In the genomic region with DNA sequence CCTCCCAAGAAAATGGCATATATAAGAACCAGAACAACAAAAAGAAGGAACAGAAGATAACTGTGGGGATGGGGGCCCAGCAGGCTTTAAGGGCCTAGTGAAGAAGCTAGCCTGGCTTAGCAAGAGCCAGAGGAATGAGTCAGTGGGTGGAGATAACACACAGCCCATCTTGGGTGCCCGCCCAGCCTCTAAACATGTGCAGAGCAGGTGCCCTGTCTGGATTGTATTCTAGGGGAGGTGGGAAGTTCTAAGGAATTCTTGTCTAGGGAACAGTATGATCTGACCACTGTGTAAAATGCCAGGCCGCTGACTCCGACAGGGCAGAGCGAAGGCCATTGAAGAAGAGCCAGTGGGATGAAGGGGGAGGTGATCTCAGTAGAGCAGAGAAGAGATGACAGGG, we compare ENCODE assay signal across 23 mouse cellular contexts. TPM values are rescaled to one million over a fixed set of nuclear protein-coding genes. Genes with fewer than 3 reads are reported as not detected.
DNase-seq lines count a peak whose midpoint lies in the region; ATAC-seq lines count a peak whose summit lies in the region.
"Had no signal": no experiment of that assay in that cellular context is flagged by ENCODE, and none has a peak within 500 bp of the region (broad histone marks: within the 10 kb centered on the region; RNA-seq: fewer than 3 reads in every experiment).

No protein-coding gene starts in this region.

- no peaks in the 10 kb centered on the region for H3K36me3 ChIP-seq in embryonic facial prominence, embryonic 13.5 days
- no peaks in the 10 kb centered on the region for H3K36me3 ChIP-seq in embryonic facial prominence, embryonic 10.5 days (replicated peaks)
- H3K36me3 ChIP-seq in midbrain, embryonic 15.5 days (replicated peaks), result no peaks in the 10 kb centered on the region
- H3K36me3 ChIP-seq: embryonic facial prominence, embryonic 15.5 days; forebrain, embryonic 10.5 days; heart, embryonic 13.5 days; hindbrain, embryonic 15.5 days had no signal

- DNase-seq in embryonic facial prominence, embryonic 10.5 days (ENCODE audit: low spot score), result no peak
- peak; percentile 70 to 72 for DNase-seq in heart, adult 18-20 months
- DNase-seq in heart, postnatal 25 days (ENCODE audit: low spot score), result no peak
- DNase-seq in 3T3-L1 (ENCODE audit: low read depth, low spot score), result peak; percentile 68
- DNase-seq in heart, adult 9 months (ENCODE audit: low spot score in 2 of 2), result peak; percentile 33 to 45
- DNase-seq in ovary, postnatal 10 days (ENCODE audit: low spot score), result no peak
- DNase-seq: adrenal gland, postnatal 10 days; cerebellum, adult 11-12 months; cerebellum, adult 9-10 months; cerebellum, postnatal 36 days; gastrocnemius, postnatal 36 days; kidney, adult 2 months had no signal

- no peak overlapping the region for H3K4me3 ChIP-seq in embryonic facial prominence, embryonic 13.5 days
- H3K4me3 ChIP-seq in embryonic facial prominence, embryonic 10.5 days, result no peak overlapping the region
- H3K4me3 ChIP-seq in midbrain, embryonic 15.5 days, result no peak overlapping the region
- H3K4me3 ChIP-seq: embryonic facial prominence, embryonic 15.5 days; erythroblast, embryonic 14.5 days; forebrain, embryonic 10.5 days; heart, embryonic 13.5 days; hindbrain, embryonic 15.5 days had no signal

- no peaks in the 10 kb centered on the region for H3K9me3 ChIP-seq in embryonic facial prominence, embryonic 13.5 days
- H3K9me3 ChIP-seq in embryonic facial prominence, embryonic 10.5 days, result no peaks in the 10 kb centered on the region
- no peaks in the 10 kb centered on the region for H3K9me3 ChIP-seq in midbrain, embryonic 15.5 days
- H3K9me3 ChIP-seq: embryonic facial prominence, embryonic 15.5 days; forebrain, embryonic 10.5 days; heart, embryonic 13.5 days; hindbrain, embryonic 15.5 days had no signal

- H3K27ac ChIP-seq in embryonic facial prominence, embryonic 13.5 days, result no peak overlapping the region
- H3K27ac ChIP-seq in embryonic facial prominence, embryonic 10.5 days (replicated peaks), result no peak overlapping the region
- no peak overlapping the region for H3K27ac ChIP-seq in midbrain, embryonic 15.5 days
- H3K27ac ChIP-seq: embryonic facial prominence, embryonic 15.5 days; forebrain, embryonic 10.5 days; heart, embryonic 13.5 days; hindbrain, embryonic 15.5 days; kidney, postnatal 0 days had no signal

- WGBS in embryonic facial prominence, embryonic 13.5 days, result 89% methylated on average over 4 of the region's 4 CpGs
- WGBS in embryonic facial prominence, embryonic 10.5 days, result 93% methylated on average over 4 of the region's 4 CpGs
- WGBS in midbrain, embryonic 15.5 days, result 94% methylated on average over 4 of the region's 4 CpGs

- H3K27me3 ChIP-seq in embryonic facial prominence, embryonic 13.5 days, result no peaks in the 10 kb centered on the region
- H3K27me3 ChIP-seq in embryonic facial prominence, embryonic 10.5 days (replicated peaks; ENCODE audit: low read depth, poor library complexity, severe bottlenecking), result no peaks in the 10 kb centered on the region
- no peaks in the 10 kb centered on the region for H3K27me3 ChIP-seq in midbrain, embryonic 15.5 days (replicated peaks)
- H3K27me3 ChIP-seq: CH12.LX; embryonic facial prominence, embryonic 15.5 days; hindbrain, embryonic 15.5 days had no signal

- H3K9ac ChIP-seq in embryonic facial prominence, embryonic 13.5 days, result no peak overlapping the region
- H3K9ac ChIP-seq in midbrain, embryonic 15.5 days, result no peak overlapping the region
- H3K9ac ChIP-seq: embryonic facial prominence, embryonic 15.5 days; heart, embryonic 13.5 days; hindbrain, embryonic 15.5 days had no signal

- no peak overlapping the region for H3K4me2 ChIP-seq in embryonic facial prominence, embryonic 13.5 days
- H3K4me2 ChIP-seq in midbrain, embryonic 15.5 days, result no peak overlapping the region
- H3K4me2 ChIP-seq: embryonic facial prominence, embryonic 15.5 days; heart, embryonic 13.5 days; hindbrain, embryonic 15.5 days had no signal

- ATAC-seq in embryonic facial prominence, embryonic 13.5 days (ENCODE audit: insufficient number of reproducible peaks, insufficient read depth, low FRiP score, low TSS enrichment, low read depth), result 0 out of 2 replicates have a peak, but pooled peaks have one; percentile 48
- ATAC-seq in midbrain, embryonic 15.5 days (replicated peaks), result no peak
- ATAC-seq: forebrain, embryonic 14.5 days; intestine, embryonic 16.5 days had no signal

- peaks cover 10% of the 10 kb centered on the region for H3K4me1 ChIP-seq in embryonic facial prominence, embryonic 13.5 days
- H3K4me1 ChIP-seq in embryonic facial prominence, embryonic 10.5 days, result peaks cover 10% of the 10 kb centered on the region
- peaks cover 2% of the 10 kb centered on the region for H3K4me1 ChIP-seq in midbrain, embryonic 15.5 days
- H3K4me1 ChIP-seq: hindbrain, embryonic 15.5 days had no signal

- intact Hi-C loops in heart, postnatal 25 days (cut with DNase I), result no loop called here

RNA-seq across cellular contexts. Expression of gene Lrtm1, which starts 5.2 kb away (rescaled TPM):
- 0.79 and 0.88 TPM in 2 replicates for polyA plus RNA-seq in embryonic facial prominence, embryonic 13.5 days (2015; fragmentation: Nextera tagmentation; extraction: Ambion mirVana)
- 0.16 and 0.44 TPM in 2 replicates for polyA plus RNA-seq in embryonic facial prominence, embryonic 10.5 days (2016; fragmentation: Nextera tagmentation; extraction: Ambion mirVana)
- total RNA-seq in heart, adult 18-20 months (2021), result 100 to 1,000 TPM; 214 to 234 TPM
- 100 to 1,000 TPM; 171 to 183 TPM for total RNA-seq in heart, postnatal 25 days (2021)
- 0.28 and 0.37 TPM in 2 replicates for polyA plus RNA-seq in midbrain, embryonic 15.5 days (2015; fragmentation: Nextera tagmentation; extraction: Ambion mirVana)
- total RNA-seq: CH12.LX had no signal
- polyA plus RNA-seq: forebrain, embryonic 14.5 days; intestine, embryonic 16.5 days had no signal

Comparison
In these comparisons a context has a peak if more than half of its experiments do, and no peak if none do; other contexts are left out.
1. DNase-seq: peak in heart, adult 18-20 months (2 of 2), 3T3-L1 (single experiment) and heart, adult 9 months (2 of 2); none in embryonic facial prominence, embryonic 10.5 days (single experiment), heart, postnatal 25 days (single experiment) and ovary, postnatal 10 days (single experiment).